Mouse (Mus musculus) liver, adult (tissue): ENCODE results near the gene Gabrr1.

Experiments
- GATA4 ChIP-seq: IDR thresholded peaks from 2 replicates; pipeline ENCODE4 v1.6.1; 2014; ENCODE audit warnings: mild to moderate bottlenecking, low read length; ENCODE audit not compliant: insufficient replicate concordance

Gene Gabrr1

GRCm38 (mm10) chr4:33132221-33132620, at the start of gene Gabrr1:
Gene Gabrr1, plus strand, starts transcription at chr4:33132521.
- TF ChIP-seq GATA4 = no peak

GRCm38 (mm10) chr4:33099118-33099694, 33.1 kb upstream of the Gabrr1 start:
- TF ChIP-seq GATA4 = no peak

- no peak for TF ChIP-seq GATA4
These were observed 22.4 kb upstream of the Gabrr1 start for GRCm38 (mm10) chr4:33109720-33110458.

- no peak for TF ChIP-seq GATA4
These were observed 21.5 kb upstream of the Gabrr1 start for GRCm38 (mm10) chr4:33110845-33111244.

- TF ChIP-seq GATA4 = no peak
These were observed 21.0 kb upstream of the Gabrr1 start for GRCm38 (mm10) chr4:33111358-33111757.

- no peak for TF ChIP-seq GATA4
These were observed 7.8 kb upstream of the Gabrr1 start for GRCm38 (mm10) chr4:33124493-33124892.

GRCm38 (mm10) chr4:33125409-33126084, 6.8 kb upstream of the Gabrr1 start:
- no peak for TF ChIP-seq GATA4

GRCm38 (mm10) chr4:33146679-33147291, 14.5 kb downstream of the Gabrr1 start:
- TF ChIP-seq GATA4 = no peak

- no peak for TF ChIP-seq GATA4
These were observed 15.5 kb downstream of the Gabrr1 start for GRCm38 (mm10) chr4:33147825-33148224.

- TF ChIP-seq GATA4 = no peak
These were observed 16.8 kb downstream of the Gabrr1 start for GRCm38 (mm10) chr4:33149150-33149549.

- TF ChIP-seq GATA4 = no peak
These were observed 20.0 kb downstream of the Gabrr1 start for GRCm38 (mm10) chr4:33152087-33153038.

- no peak for TF ChIP-seq GATA4
These were observed 51.2 kb downstream of the Gabrr1 start for GRCm38 (mm10) chr4:33183477-33183876.

GRCm38 (mm10) chr4:33188164-33188563, 55.8 kb downstream of the Gabrr1 start:
- no peak for TF ChIP-seq GATA4
